Mouse (Mus musculus) intestine, embryonic 16.5 days (tissue): Measurements from ENCODE around the gene Prkar2a. TPM values are rescaled to one million over a fixed set of nuclear protein-coding genes. Genes with fewer than 3 reads are reported as not detected.

Source experiments
- ATAC-seq: fragments of 200-750 bp; cut with Nextera tagmentation; 2 replicates; pipeline ENCODE4 v1.8.0; 2017; ENCODE audit warnings: moderate TSS enrichment, moderate library complexity
- H3K27ac ChIP-seq: fragments of 300-500 bp; sonication (generic); 2 replicates; pipeline ENCODE4 v1.5.1; 2014; ENCODE audit warnings: mild to moderate bottlenecking, low read length
- H3K27me3 ChIP-seq: fragments of 300-500 bp; sonication (generic); replicated peaks from 2 replicates; pipeline ENCODE4 v1.6.1; 2014; ENCODE audit warnings: low read length, control low read depth, mixed read lengths; ENCODE audit not compliant: control insufficient read depth, insufficient read depth
- H3K36me3 ChIP-seq: fragments of 300-500 bp; sonication (generic); 2 replicates; pipeline ENCODE4 v1.6.1; 2014; ENCODE audit warnings: low read length, control low read depth; ENCODE audit not compliant: control insufficient read depth, insufficient read depth
- H3K4me1 ChIP-seq: fragments of 300-500 bp; sonication (generic); 2 replicates; pipeline ENCODE4 v1.6.1; 2014; ENCODE audit warnings: low read length, control low read depth, mixed read lengths; ENCODE audit not compliant: control insufficient read depth, insufficient read depth
- H3K4me2 ChIP-seq: fragments of 300-500 bp; sonication (generic); 2 replicates; pipeline ENCODE4 v1.6.1; 2014; ENCODE audit warnings: low read depth, low read length, control low read depth
- H3K4me3 ChIP-seq: fragments of 300-500 bp; sonication (generic); 2 replicates; pipeline ENCODE4 v1.5.1; 2014; ENCODE audit warnings: mild to moderate bottlenecking, low read length
- H3K9ac ChIP-seq: fragments of 300-500 bp; sonication (generic); 2 replicates; pipeline ENCODE4 v1.6.1; 2014; ENCODE audit warnings: low read depth, low read length
- H3K9me3 ChIP-seq: fragments of 300-500 bp; sonication (generic); 2 replicates; pipeline ENCODE4 v1.6.1; 2016; ENCODE audit warnings: low read length, control low read depth; ENCODE audit not compliant: control insufficient read depth
- WGBS: fragments of 180-500 bp; shearing (Covaris S2); extraction: QIAGEN DNeasy Blood & Tissue Kit; methylation state at CpG from one replicate; pipeline ENCODE4 v1.1.7; 2014; 5-methylcytosine and 5-hydroxymethylcytosine counted together
- polyA plus RNA-seq: library from polyadenylated mRNA; unstranded; fragments of >200 nt; fragmentation: Nextera tagmentation; extraction: Ambion mirVana; gene quantifications from 2 replicates; pipeline ENCODE4 v1.2.1, GENCODE M21; 2015

Prkar2a gene
- polyA plus RNA-seq, 1 experiment from 2014 or later = 32.8 TPM

DNA sequence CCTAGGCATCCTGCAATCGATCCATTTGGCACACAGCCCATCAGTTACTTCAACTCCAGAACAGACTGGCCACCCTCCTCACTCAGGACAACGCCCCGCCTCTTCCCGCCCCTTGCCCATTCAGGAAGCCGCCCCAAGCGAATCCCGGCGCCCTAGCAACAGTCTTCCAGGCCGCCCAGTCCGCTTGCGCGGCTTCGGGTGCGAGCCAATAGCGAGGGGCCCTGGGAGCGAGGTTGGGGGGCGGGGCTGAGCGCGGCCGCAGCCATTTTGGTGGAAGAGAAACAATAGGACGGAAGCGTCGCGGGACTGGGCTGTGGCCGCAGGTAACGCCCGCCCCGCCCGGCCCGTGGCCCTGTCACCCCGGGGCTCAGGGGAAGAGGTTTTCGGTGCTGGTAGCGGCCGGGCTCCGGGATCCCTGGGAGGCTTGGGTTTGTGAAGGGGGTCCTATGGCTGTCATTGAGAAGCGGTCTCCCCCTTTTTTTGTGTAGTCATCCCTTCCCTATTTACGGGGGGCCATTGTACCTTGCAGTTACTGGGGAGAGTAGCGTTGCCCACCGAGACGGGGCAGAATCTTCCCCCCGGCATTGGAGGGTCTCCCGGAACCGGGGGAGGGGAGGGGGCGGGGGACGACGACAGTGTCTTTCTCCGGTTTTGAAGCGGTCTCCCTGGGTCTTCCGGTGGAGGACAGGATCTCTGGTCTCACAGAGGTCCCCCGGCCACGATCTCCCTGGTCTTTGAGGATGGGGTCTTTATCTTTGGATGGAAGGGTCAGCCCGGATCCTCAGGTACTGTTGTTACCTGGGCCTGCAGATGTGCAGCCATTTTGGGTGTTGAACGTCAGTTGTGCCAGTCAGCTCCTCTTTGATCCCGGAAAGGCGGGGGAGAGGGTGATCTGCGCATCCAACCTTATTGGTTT is 94.7 kb downstream of the Prkar2a start, which contains the start of gene Ip6k2:
Gene Ip6k2 (plus strand): TSS at position 249 of the 916 bp plus-strand sequence.
- H3K4me2 ChIP-seq = peak within 1 kb of the TSS; percentile 57
- peak; percentile 97 for ATAC-seq

DNA sequence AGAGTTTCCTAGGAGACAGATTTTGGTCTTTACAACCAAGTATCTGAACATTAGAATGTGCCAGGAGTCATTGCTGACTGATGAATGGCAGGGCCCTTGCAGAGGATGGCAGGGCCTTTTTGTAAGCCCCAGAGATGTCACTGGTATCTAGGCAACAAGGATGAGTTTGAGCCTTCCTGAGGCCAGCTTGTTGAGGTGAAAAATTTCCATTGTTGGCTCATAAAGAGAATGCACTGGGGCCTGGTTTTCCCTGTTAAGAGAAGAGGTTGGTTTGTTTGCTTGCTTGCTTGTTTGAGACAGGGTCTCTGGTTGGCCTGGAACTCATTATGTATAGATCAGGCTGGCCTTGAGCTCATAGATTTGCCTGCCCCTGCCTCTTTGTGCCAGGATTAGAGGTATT is 96.3 kb downstream of the Prkar2a start:
- H3K4me1 ChIP-seq = peaks cover 34% of the 10 kb centered on the region
- ATAC-seq = no peak
- 0 out of 2 replicates have a peak overlapping the region, but pooled peaks have one; percentile 3 for H3K9ac ChIP-seq
- H3K36me3 ChIP-seq = no peaks in the 10 kb centered on the region
- H3K27ac ChIP-seq = no peak overlapping the region
- H3K9me3 ChIP-seq = no peaks in the 10 kb centered on the region
- H3K27me3 ChIP-seq = no peaks in the 10 kb centered on the region
- H3K4me3 ChIP-seq = peak overlapping the region; percentile 81
- peak overlapping the region; percentile 57 for H3K4me2 ChIP-seq

More for the DNA sequence above, 94.7 kb downstream of the Prkar2a start, which contains the start of gene Ip6k2:
- H3K9me3 ChIP-seq = no peaks in the 10 kb centered on the region
- H3K27me3 ChIP-seq = no peaks in the 10 kb centered on the region
- peak within 1 kb of the TSS; percentile 88 for H3K27ac ChIP-seq
- no peaks in the 10 kb centered on the region for H3K36me3 ChIP-seq
- under 1% methylated on average over 56 of the region's 56 CpGs for WGBS
- peaks cover 29% of the 10 kb centered on the region for H3K4me1 ChIP-seq
- H3K4me3 ChIP-seq = peak within 1 kb of the TSS; percentile 81
- peak within 1 kb of the TSS; percentile 97 for H3K9ac ChIP-seq

DNA sequence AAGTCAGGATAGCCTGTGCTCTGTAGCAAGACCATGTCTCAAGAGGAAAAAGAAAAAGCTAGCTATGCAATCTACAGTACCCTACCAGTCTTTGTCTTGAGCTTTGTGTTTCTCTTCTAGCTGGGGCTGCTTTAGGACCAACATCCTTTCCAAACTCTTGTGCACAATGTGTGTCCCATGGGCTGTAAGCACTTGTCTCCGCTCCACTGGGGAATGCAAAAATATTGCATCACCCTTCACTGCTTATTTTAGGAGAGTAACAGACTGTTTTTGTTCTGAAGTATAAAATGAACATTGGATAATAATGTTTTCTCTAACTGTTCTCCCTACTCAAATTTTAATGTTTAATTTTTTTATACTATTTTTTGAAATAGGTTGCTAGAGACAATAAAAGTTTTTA is 97.4 kb downstream of the Prkar2a start:
- Histone ChIP-seq H3K4me2 (no peak overlapping the region), H3K36me3 (no peaks in the 10 kb centered on the region), H3K27me3 (no peaks in the 10 kb centered on the region), H3K9me3 (no peaks in the 10 kb centered on the region), H3K9ac (no peak overlapping the region), H3K4me1 (peaks cover 31% of the 10 kb centered on the region), H3K4me3 (no peak overlapping the region), H3K27ac (no peak overlapping the region)
- WGBS = 83% methylated on average over 1 of the region's 1 CpGs
- no peak for ATAC-seq

DNA sequence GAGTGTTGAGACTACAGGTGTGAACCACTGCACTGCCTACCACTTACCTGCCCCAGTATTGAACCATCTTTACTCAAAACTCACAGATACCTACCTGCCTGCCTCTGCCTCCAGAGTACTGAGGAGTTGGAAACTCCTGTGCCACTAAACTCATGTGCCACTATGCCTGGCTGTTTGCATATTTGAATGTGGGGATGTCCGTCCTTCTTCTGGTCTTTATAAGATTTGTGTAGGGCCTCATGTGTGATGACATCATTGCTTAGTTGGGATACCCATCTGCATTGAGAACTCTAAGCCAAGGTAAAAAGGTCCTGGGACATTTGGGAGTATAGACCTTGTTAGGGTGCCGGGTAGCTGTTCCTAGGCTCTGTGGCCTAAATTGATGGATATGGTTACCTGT is 98.0 kb downstream of the Prkar2a start:
- Histone ChIP-seq H3K9me3 (no peaks in the 10 kb centered on the region), H3K27ac (no peak overlapping the region), H3K4me3 (no peak overlapping the region), H3K27me3 (no peaks in the 10 kb centered on the region), H3K9ac (no peak overlapping the region), H3K4me2 (no peak overlapping the region), H3K4me1 (peaks cover 36% of the 10 kb centered on the region), H3K36me3 (no peaks in the 10 kb centered on the region)
- no peak for ATAC-seq
- 94% methylated on average over 2 of the region's 2 CpGs for WGBS

DNA sequence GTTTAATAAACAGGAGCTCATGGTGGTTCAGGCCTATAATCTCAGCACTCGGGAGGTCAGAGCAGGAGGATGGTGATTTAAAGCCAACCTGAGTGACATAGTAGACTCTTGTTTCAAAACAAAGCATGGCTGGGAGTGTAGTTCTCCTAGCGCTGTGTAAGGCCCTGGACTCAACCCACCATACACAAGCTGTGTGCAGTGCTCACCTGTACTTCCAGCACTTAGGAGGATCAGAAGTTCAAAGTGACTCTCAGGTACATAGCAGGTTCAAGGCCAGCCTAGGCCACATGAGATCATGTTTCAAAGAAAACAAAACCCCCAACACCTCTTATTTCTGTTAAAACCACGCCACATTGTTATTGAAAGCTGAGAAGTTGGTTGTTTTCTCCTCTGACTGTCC is 99.6 kb downstream of the Prkar2a start:
- Histone ChIP-seq H3K36me3 (no peaks in the 10 kb centered on the region), H3K27me3 (no peaks in the 10 kb centered on the region), H3K4me1 (peaks cover 41% of the 10 kb centered on the region), H3K27ac (no peak overlapping the region), H3K4me3 (no peak overlapping the region), H3K9ac (no peak overlapping the region), H3K4me2 (no peak overlapping the region), H3K9me3 (no peaks in the 10 kb centered on the region)
- WGBS = 66% methylated on average over 3 of the region's 3 CpGs
- ATAC-seq = no peak

DNA sequence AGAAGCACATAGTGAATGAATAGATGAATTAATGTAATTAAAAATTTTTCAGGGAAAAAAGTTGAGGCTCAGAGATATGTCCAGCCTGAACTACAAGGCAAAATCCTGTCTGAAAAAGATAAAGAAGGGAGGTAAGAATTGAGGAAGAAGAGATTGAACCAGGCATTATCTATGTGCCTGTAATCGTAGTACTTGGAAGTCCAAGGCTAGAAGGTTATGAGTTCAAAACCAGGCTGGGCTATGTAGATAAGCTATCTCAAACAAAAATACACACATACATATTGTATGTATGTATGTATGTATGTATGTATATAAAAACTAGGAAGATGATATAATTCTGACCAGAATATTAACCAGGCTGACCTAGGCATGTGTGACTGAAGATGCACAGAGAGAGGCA is 103.2 kb downstream of the Prkar2a start:
- H3K27ac ChIP-seq = no peak overlapping the region
- ATAC-seq = no peak
- H3K9ac ChIP-seq = no peak overlapping the region
- H3K27me3 ChIP-seq = no peaks in the 10 kb centered on the region
- H3K4me1 ChIP-seq = peaks cover 39% of the 10 kb centered on the region
- 65% methylated on average over 1 of the region's 1 CpGs for WGBS
- peaks cover 4% of the 10 kb centered on the region; the same call in 1 of the 2 replicates for H3K36me3 ChIP-seq
- H3K4me3 ChIP-seq = no peak overlapping the region
- H3K9me3 ChIP-seq = no peaks in the 10 kb centered on the region
- H3K4me2 ChIP-seq = no peak overlapping the region

DNA sequence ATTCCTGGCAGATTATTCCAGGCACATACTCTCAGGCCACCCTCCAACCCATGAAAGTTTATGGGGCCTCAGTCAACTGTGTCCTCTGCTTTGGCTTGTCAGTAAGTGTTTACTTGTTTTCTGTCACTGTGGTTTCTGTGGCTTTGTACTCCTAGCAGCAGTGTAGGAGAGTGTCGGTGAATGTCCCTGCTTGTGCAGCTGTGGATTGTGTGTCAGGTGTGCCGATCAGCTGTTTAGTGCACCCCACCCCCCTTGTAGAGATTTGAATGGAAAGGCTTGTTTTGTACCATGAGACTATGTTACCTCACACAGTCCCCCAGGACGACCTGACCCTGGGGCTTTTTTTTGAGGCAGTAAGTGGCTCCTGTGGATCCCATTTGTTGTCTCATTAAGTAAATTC is 103.6 kb downstream of the Prkar2a start:
- H3K9ac ChIP-seq = no peak overlapping the region
- H3K27me3 ChIP-seq = no peaks in the 10 kb centered on the region
- ATAC-seq = no peak
- peaks cover 39% of the 10 kb centered on the region for H3K4me1 ChIP-seq
- WGBS = 43% methylated on average over 3 of the region's 3 CpGs
- H3K4me2 ChIP-seq = no peak overlapping the region
- no peak overlapping the region for H3K27ac ChIP-seq
- peaks cover 4% of the 10 kb centered on the region for H3K36me3 ChIP-seq
- H3K4me3 ChIP-seq = no peak overlapping the region
- H3K9me3 ChIP-seq = no peaks in the 10 kb centered on the region

DNA sequence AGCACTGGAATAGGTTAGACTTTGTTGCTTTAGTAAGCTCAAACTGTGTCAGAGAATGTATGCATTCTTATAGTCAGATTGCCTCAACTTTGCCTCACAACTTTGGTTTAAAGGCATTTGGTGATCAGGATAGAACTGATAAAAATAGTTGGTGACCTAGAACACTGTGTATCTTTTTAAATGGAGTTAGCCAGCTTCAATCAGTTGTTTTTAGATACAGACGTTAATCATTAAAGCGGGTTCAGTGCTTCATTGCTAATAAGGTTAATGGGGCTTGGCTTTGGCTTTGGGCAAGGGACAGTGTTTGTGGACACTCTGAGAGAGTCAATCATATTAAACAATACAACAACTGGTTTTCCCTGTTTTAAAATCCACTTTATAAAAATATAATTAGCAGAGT is 106.2 kb downstream of the Prkar2a start:
- ATAC-seq = peak; percentile 65
- H3K4me3 ChIP-seq = no peak overlapping the region
- 42% methylated on average over 2 of the region's 2 CpGs for WGBS
- peaks cover 14% of the 10 kb centered on the region for H3K36me3 ChIP-seq
- H3K4me1 ChIP-seq = peaks cover 30% of the 10 kb centered on the region
- no peaks in the 10 kb centered on the region for H3K9me3 ChIP-seq
- H3K27me3 ChIP-seq = no peaks in the 10 kb centered on the region
- peak overlapping the region; percentile 33 for H3K27ac ChIP-seq
- H3K9ac ChIP-seq = no peak overlapping the region
- peak overlapping the region; percentile 27; the same call in 1 of the 2 replicates for H3K4me2 ChIP-seq

DNA sequence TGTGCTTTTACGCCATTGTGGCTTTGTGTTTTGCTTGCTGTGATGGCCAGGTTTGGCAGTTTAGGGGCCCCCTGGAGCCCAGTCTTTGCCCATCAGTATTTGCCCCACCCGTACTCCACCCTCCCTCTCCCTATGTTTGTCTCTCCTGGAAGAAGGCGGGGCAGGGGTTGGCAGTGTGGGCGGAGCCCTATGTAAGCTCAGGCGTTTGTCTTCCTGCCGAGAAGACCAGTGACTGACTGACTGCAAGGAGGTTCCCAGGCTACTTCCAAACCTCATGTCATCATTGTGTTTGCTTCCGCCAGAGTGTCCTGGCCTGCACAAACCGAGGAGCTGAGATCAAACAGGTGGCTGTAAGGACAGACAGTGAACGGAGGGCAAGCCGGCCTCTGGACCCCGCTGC is 106.6 kb downstream of the Prkar2a start:
- Histone ChIP-seq H3K27me3 (no peaks in the 10 kb centered on the region), H3K9ac (0 out of 2 replicates have a peak overlapping the region, but pooled peaks have one; percentile 6), H3K9me3 (no peaks in the 10 kb centered on the region), H3K4me2 (peak overlapping the region; percentile 27), H3K27ac (no peak overlapping the region; the same call in 1 of the 2 replicates), H3K4me1 (peaks cover 30% of the 10 kb centered on the region), H3K4me3 (no peak overlapping the region), H3K36me3 (peaks cover 14% of the 10 kb centered on the region)
- ATAC-seq = peak; percentile 93
- WGBS = 31% methylated on average over 11 of the region's 11 CpGs
